Mouse (Mus musculus) layer of hippocampus, postnatal 25 days (tissue): ENCODE measurements around the gene Gm14124. TPM values are rescaled to one million over a fixed set of nuclear protein-coding genes. Genes with fewer than 3 reads are reported as not detected.
"Not testable (repeated sequence)": the region's sequence is repeated elsewhere in the genome, so short reads cannot be mapped to it uniquely, and the experiment has no call there.

Experiments used
- DNase-seq, 2 experiments: peaks; one replicate each; pipeline ENCODE4 v3.0.0; 2022; ENCODE audit warnings: mixed read lengths in 2 of 2, low spot score in 1 of 2; ENCODE audit errors: extremely low spot score in 1 of 2
- total RNA-seq, 2 experiments: library from RNA; stranded (reverse); gene quantifications; 2 replicates each; pipeline ENCODE4 v1.2.3; 2021

Gene Gm14124
- total RNA-seq = under 1 TPM; 0.14 to 0.32 TPM

DNA sequence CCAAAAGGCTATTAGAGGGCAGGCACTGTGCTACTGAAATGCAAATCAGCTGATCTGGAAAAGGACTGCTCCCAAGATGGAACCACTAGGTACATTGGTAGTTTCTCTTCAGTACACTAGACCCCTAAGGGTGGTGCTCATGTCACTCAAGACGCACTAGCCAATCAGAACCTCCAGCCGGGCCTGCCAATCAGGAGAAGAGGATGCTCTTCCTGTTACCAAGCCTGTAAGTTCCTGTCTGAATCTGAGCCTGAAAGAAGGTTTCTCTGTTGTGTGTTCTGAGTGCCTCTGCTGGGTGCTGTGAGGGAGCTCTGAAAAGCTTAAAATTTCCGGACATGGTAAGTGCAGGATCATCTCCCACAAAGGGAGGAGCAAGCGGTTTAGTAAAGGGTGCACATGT lies at the start of gene Gm14124:
TSS of gene Gm14124 (plus strand) at position 227 of the 400 bp plus-strand sequence.
- DNase-seq = not testable (repeated sequence)

DNA sequence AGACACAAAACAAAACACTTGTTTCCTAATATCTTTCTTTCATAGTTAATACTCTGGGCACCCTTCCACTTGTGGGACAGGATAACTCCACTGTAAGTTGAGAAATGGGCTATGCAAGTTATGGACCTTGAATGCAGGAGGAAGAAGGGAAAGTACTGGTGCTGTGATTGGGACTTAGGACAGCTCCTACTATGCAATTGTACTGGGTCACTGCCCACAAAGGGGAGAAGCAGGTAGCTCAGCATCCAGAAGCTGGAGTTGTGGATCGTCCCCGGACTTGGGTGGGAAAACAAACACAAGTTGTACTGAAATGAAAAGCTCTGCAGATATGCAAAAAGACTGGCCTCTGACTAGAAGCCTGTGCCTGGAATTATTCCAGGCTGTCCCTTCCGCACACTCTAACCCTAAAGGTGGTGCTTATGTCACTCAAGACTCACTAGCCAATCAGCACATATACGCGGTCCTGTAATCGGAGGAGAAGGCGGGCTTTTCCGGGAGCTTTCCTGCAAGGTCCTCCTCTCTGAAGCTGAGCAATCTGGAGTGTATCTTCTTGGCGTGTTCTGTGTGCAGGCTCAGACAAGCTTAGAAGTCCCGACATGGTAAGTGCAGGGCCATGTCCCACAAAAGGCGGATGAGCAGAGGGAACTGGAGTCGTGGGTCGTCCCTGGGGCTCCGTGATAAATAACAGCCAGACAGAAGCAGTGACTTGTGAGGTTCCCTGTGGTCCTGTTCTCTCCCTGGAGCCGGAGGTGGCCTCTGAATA lies 39.5 kb upstream of the Gm14124 start, which contains the start of gene Zfp937:
TSS of gene Zfp937 (plus strand) at position 474 of the 763 bp plus-strand sequence.
- DNase-seq = peak; percentile 54 to 56

GRCm38 (mm10) chr2:150218363-150218725 lies 39.0 kb upstream of the Gm14124 start:
- not testable (repeated sequence) for DNase-seq

GRCm38 (mm10) chr2:150223263-150223662 lies 34.1 kb upstream of the Gm14124 start:
- not testable (repeated sequence) for DNase-seq

DNA sequence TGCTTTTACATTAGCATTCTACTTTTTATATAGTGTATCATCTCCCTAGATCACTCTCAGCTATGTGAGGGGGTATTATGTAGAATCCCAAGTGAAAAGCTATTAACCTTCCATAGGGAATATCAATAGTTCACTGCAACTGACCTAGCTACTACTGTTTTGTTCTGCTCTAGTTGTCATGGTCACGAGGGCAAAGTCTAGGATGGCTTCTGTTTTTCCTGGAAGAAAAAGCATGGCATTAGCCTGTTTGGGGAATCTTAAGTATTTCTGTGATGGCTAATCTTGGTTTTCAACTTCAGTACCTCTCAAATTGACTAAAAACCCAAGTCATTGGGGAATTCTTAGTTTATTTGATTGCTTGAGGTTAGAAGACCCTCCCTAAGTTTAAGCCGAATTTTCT lies 14.1 kb upstream of the Gm14124 start:
- DNase-seq = no peak

- not testable (repeated sequence) for DNase-seq
Observed at GRCm38 (mm10) chr2:150255491-150255890, 1.8 kb upstream of the Gm14124 start, which contains the start of gene Gm21994. TSS of gene Gm21994 (minus strand) at chr2:150255591.

- DNase-seq = not testable (repeated sequence)
Observed at GRCm38 (mm10) chr2:150256861-150257260, 456 bp upstream of the Gm14124 start.

DNA sequence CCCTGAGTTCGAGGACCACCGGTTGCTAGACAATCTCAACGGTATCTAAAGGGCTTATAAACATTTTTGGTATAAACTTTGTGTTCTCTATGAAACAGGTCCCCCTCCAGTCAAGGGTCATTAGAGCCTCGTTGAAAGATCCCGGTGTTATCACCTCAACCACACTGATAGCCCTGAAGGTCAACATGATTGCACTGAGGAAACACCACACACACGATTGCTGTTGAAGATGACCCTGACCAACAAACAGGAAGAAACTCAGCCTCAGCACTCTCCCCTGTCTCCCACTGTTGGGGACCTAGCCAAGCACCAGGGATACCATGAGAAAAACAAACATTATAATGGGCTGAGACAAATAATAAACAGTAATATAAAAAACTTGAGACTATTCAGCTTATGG lies 36.4 kb downstream of the Gm14124 start:
- no peak for DNase-seq

GRCm38 (mm10) chr2:150299096-150299495 lies 41.8 kb downstream of the Gm14124 start:
- no peak for DNase-seq

DNA sequence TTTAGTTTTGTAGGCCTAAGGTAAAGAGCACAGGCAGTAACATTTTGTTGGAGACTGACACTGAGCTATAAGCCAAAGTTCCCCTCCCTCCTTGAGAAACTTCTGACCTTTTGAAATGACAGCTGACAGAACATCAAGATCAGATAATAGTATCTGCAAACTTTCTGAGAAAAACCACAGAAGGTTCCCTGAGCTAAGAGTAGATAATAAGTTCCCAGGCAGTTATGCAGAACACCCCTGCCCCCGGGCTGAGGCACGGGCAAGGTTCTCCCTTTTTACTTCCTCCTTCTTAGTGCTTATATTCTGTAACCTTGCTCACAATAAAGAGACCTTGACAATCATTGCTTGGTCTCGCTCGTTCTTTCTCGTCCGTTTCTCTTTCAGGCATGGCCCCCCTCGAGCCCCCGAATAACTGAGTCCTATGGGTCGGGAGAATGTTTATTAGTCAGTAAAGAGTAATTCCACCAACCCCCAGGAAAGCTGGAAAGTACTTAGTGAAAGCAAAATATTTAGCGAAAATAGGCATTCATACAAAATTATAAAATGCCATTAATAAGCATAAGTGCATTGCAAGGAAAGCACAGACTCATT lies 50.0 kb downstream of the Gm14124 start:
- DNase-seq = no peak

- DNase-seq = peak; percentile 60 to 85
Observed at GRCm38 (mm10) chr2:150310952-150311884, 53.9 kb downstream of the Gm14124 start.

DNA sequence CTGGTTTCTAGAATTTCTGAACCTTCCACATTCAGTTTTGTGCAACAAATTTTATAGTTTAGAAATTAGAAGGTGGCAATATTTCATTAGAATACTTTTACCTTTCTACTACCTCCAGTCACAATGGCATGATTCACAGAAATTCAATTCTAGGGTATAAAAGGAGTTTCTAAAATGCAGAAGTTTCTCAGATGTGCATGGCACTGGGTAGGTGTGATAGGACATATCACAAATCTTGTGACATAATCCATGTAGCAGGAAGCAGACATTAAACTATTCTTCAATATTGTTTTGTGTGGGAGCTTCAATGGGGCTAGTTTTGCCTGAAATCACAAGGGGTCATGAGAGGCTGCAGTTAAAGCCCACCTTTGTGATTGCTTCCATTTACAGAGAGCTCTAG lies 58.8 kb downstream of the Gm14124 start:
- no peak for DNase-seq

DNA sequence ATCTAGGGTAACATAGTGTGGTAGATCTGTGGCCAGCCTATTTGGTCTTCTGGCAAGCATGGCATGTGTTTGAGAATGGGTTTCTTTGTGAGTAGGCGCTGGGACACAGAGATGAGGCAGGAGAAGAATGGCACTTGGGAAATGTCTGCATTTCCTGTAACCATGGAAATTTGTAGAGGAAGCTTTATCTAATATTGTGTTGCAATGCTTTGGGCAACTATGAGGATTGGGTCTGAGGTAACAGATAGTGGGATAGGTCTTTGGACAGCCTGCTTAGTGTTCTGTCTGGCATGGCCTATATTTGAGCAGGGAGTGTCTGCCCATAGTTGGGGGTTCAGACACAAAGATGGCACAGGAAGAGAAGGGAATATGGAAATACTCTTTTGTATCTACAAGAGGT lies 61.7 kb downstream of the Gm14124 start:
- DNase-seq = no peak

Other genes starting within 250 kb of the Gm14124 start
- 10 to 100 TPM in 1 of 2 experiments, 1 to 10 TPM in 1; 9.9 to 10.8 TPM for gene Zfp120, start 120.8 kb upstream of the Gm14124 start, total RNA-seq
- not detected for gene Gm10770, start 77.8 kb upstream of the Gm14124 start, total RNA-seq
- gene Gm14139, start 75.8 kb upstream of the Gm14124 start, total RNA-seq = under 1 TPM in 1 of 2 experiments, not detected in 1; 0.20 TPM
- gene Zfp937, start 39.4 kb upstream of the Gm14124 start, total RNA-seq = 10 to 100 TPM in 1 of 2 experiments, 1 to 10 TPM in 1; 8.8 to 11.3 TPM
- gene Gm21994, start 1.9 kb upstream of the Gm14124 start, total RNA-seq = 1 to 10 TPM; 6.5 to 7.5 TPM
- gene Gm10130, start 66.2 kb downstream of the Gm14124 start, total RNA-seq = 1 to 10 TPM in 1 of 2 experiments, not detected in 1; 2.0 TPM
- gene 3300002I08Rik, start 105.2 kb downstream of the Gm14124 start, total RNA-seq = 1 to 10 TPM; 7.2 to 7.7 TPM
- 1 to 10 TPM; 7.8 to 9.2 TPM for gene Zfp442, start 194.0 kb downstream of the Gm14124 start, total RNA-seq
- gene Zfp345, start 227.6 kb downstream of the Gm14124 start, total RNA-seq = under 1 TPM in 1 of 2 experiments, not detected in 1; 0.27 TPM